Mouse (Mus musculus) T-helper 2 cell (primary cell): ENCODE measurements at regions not wholly inside any gene's neighbourhood (a gene's known extent, or its start where the extent isn't known, plus 50 kb on each side); places are given as distances from the start of the nearest gene placed in this dataset.
"Not testable (repeated sequence)": the region's sequence is repeated elsewhere in the genome, so short reads cannot be mapped to it uniquely, and the experiment has no call there.

ENCODE experiments used
- in situ Hi-C: fragments of 300-600 bp; cut with MboI, MseI; formaldehyde crosslinking; loops from one replicate; pipeline ENCODE4 v1.15.1; 2025; ENCODE audit warnings: high pct_unique_total_duplicates

DNA sequence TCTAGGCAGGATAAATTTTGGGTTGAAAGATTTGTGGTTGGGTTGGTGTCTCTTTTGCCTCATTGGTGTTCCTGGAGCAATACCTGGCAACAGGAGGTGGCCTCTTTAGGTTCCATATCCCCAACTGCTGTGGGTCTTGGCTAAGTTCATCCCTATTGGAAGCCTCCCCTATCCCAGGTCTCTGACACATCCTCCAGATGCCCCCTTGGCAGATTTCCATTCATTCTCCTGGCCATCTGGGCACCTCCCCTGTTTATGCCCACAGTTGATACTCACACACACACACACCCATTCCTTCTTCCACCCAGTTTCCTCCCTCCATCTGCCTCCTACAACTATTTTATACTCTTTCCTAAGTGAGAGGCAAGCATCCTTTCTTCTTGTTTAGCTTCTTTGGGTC, 984.9 kb upstream of the Gm12353 start:
- in situ Hi-C loops = no loop called here

DNA sequence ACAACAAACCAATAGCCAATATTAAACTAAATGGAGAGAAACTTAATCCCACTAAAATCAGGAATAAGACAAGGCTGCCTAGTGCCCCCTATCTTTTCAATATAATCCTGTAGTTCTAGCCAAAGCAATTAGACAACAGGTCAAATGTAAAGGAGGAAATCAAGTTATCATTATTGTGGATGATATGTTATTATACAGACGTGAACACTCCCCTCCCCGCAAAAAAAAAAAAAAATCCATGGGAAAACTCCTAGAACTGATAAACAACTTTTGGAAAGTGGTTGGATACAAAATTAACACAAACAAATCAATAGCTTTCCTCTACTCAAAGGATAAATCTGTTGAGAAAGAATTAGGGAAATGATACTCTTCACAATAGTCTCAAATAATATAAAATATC, 966.2 kb upstream of the Gm12353 start:
- in situ Hi-C loops = no loop called here

DNA sequence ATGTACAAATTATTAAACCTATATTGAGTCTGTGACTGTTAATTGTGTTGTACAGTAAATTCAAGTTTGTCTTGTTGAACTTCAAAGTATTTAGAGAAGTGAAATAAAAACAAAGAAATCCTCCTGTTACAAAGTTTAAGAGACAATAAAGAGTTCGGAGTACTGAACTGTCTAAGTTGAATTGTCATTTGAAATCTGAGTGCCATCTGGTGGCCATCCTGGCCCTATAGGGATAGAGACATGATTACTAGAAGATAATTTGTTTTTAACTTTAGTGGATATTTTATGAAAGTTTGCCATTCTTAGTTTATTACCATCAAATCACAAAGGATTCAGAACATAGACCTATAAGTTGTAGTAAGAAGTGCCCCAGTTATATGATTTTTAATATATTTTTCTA, 956.1 kb upstream of the Gm12353 start:
- in situ Hi-C loops = no loop called here

DNA sequence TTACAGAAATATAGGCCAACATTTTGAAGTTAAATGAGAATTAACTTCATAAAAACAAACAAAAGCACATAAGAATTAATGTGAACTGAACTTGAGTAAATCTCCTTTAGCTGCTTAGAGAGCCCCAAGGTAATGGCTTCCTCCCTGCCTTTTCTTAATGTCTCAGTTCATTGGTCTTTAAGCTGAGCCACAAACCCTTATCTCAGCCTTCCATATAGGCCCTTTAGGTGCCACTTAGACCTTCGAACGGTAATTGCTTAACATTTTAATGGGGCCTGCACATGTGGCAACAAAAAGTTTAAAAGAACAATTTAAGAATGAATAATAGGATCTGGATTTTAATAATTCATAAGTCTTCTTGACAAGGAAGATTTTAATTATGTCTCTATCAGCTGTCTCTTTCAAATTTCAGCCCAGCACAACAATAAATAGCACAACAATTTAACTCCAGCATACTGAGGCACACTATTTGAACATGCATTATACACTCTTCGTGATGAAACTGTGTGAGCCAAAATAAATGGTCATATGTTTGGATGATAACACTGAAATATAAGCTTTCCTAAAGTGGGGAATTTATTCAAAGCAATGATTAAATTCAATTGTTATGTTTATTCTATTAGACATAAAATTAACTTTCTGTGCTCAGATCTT, 919.2 kb upstream of the Gm12353 start:
- in situ Hi-C loops = no loop called here

DNA sequence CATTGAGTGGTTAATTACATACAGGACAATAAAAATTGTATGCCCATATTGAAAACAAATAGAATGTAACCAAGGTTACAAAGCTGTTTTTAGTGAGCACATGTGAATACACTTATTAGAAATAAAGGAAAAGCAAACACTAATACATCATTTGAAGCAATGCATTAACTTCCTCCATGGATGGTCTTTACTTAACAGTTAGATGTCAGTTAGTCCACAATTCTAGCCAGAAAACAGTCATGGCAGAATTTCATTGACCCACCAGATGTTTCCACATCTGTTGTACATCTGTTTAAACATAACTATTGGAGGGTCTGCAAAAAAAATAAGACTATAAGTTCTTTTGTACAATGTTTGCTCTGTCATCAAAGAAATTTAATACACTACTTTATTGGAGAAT, 911.2 kb upstream of the Gm12353 start:
- in situ Hi-C loops = no loop called here

DNA sequence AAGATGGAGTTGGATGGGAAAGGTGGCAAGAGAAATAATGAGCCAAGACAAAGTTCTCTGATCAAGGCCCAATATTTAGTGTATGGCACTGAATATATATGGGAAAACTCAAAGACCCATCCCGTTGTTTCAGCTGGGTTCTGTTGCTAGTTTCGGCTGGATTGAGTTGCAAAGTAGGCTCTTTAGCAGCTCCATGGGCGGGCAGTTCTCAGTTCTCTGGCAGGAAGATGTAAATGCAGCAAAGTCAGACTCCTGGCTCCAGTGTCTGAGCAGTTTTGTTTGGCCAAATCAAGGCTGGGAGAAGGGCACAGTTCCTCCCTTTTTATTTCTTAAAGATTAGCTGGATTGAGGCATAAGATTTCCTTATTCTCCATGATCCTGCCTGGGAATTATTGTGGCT, 909.0 kb upstream of the Gm12353 start:
- in situ Hi-C loops = no loop called here

DNA sequence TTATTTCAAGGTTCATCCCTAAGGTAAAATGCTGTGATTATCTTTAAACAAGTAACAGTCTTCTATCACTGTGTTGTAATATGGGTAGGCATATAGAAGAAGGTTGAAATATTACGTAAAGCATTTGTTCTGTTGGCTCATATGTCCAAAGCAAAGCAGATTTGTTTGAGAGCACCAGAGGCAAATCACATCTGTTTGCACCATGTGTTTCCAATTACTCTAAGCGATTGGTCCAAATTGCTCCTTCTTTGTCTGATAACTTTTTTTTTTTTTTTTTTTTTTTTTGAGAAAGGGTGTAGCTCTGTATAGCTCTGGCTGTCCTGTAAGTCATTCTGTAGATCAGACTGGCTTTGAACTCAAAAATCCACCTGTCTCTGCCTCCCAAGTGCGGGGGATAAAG, 861.0 kb upstream of the Gm12353 start:
- in situ Hi-C loops = no loop called here

DNA sequence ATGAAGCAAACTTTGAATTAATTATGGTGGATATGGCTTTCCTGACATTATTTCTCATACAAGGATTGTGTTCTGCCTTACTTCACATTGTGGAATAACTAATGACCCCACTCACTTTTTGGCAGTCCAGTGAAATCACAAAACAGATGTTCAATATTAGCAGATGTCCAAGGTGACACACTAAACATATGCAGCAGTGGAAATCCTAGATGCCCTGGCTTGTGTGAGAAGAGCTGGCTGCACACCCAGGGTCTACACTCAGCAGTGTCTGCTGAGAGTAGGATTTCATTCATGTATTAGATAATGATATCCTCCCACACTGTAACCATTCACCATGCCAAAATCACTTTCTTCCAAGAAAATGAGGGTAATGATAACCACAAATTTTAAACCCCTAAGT, 816.9 kb upstream of the Gm12353 start:
- in situ Hi-C loops = no loop called here

DNA sequence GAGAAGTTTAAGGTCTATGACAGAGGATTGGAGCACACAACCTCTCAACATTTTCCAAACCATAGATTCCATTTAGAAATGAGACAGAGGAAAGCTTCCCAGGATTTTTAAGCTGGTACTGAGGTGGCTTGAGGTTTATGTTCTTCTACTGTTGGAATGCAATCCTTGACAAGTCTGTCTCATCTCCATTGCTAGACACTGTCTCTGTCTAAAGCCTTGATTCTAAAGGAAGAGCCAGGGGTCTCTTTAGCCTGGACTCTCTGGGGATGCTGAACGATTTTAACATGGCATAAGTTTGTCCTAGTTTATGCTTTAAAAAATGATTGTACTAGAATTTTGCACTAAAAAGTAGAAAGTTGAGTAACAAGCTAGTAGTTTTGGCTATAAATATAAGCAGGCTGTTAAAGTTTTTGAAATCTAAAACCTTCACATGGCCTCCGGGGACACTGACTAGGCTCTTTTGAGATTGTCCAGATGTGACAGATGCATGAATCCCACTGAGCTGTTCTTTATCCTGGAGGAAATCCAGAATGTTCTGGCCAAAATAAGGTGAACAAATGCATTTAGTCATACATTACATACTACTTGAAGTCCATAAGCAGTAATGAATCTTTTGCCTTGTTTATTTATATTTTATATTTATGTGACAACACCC, 809.4 kb upstream of the Gm12353 start:
- in situ Hi-C loops = loop anchor here (10.0 kb wide), 1 partner anchor 401 kb away; no protein-coding TSS in a partner anchor

DNA sequence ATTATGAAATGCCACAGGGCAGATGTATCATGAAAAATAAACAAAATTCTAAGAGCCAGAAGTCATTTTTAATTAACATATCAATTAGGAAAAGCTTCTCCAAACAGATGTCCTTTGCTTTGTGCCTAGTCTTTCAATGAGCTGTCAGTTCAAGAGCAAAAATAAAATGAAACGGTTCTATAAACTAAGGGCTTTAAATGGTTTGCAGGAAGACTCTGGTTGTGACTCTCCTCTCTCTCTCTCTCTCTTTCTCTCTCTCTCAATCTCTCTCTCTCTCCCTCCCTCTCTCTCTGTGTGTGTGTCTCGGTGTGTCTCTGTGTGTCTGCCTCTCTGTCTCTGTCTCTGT, 808.9 kb upstream of the Gm12353 start:
- in situ Hi-C loops = loop anchor here (10.0 kb wide), 1 partner anchor 402 kb away; no protein-coding TSS in a partner anchor

DNA sequence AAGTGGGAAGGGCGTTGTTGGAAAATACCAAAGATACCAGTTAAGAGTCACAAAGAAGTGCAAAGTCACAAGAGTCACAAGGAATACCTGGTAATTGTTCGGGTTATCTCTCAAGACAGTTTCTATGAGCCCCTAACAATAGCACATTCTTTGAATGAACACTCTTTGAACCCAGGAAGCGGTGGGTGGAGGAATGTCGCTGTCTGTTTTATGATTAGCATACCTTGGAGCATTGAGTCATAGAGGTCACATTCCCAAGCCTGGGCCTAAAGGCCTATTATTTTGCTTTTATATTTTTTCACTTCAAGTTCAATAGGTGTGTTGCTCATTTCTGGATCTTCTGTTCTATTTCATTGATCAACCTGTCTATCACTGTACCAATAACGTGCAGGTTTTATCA, 802.1 kb upstream of the Gm12353 start:
- in situ Hi-C loops = not testable (repeated sequence)
